Mouse (Mus musculus) bone marrow macrophage, adult 2 months (primary cell): Measurements from ENCODE around the gene Tep1.

Experiments
- CTCF ChIP-seq: IDR thresholded peaks from 2 replicates; pipeline ENCODE4 v1.5.1; 2012; ENCODE audit warnings: low read depth, mild to moderate bottlenecking, low read length, moderate library complexity
- POLR2A ChIP-seq: IDR thresholded peaks from 2 replicates; pipeline ENCODE4 v1.6.1; 2012; ENCODE audit warnings: mild to moderate bottlenecking, low read depth, low read length, borderline replicate concordance

GRCm38 (mm10) chr14:50897374-50897765, 27.0 kb upstream of the Tep1 start, which contains the start of gene Klhl33:
- no peak for TF ChIP-seq CTCF
- no peak for TF ChIP-seq POLR2A
